Mouse (Mus musculus): ENCODE data around the gene Zfp426. TPM values are rescaled to one million over a fixed set of nuclear protein-coding genes. Genes with fewer than 3 reads are reported as not detected.

Zfp426 gene
- polyA plus RNA-seq, 1 experiment from 2014 or later: 34.3 TPM

DNA sequence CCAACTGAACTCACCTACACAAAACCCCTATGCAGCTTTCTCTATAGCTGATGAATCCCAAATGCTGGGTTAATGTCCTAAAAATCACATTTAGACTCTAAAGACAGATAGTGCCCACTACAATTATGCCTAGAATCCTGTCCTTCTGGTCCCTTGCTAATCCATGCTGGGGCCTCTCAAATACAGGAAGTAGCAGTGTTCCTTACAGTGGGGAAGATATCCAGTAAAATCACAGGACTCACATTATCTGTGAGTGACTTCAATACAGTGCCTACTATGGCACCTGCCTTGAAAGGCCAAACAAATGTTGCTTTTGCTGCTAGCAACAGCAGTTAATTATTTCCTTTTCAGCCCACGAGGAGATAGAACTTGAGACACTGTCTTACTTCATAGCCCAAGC is 17.8 kb upstream of the Zfp426 start:
- 81% methylated on average over 1 of the region's 1 CpGs for WGBS
- 0 out of 2 replicates have a peak, but pooled peaks cover 6% of the 10 kb centered on the region for H3K4me1 ChIP-seq
- H3K27me3 ChIP-seq: no peaks in the 10 kb centered on the region
- no peak overlapping the region for H3K9ac ChIP-seq (replicated peaks)
- no peak for ATAC-seq (ENCODE audit: low FRiP score, low read depth)
- no peak overlapping the region for H3K27ac ChIP-seq (replicated peaks)
- peaks cover 56% of the 10 kb centered on the region for H3K36me3 ChIP-seq
- H3K4me3 ChIP-seq: no peak overlapping the region
- no peaks in the 10 kb centered on the region for H3K9me3 ChIP-seq
- no peak overlapping the region for H3K4me2 ChIP-seq (replicated peaks)

DNA sequence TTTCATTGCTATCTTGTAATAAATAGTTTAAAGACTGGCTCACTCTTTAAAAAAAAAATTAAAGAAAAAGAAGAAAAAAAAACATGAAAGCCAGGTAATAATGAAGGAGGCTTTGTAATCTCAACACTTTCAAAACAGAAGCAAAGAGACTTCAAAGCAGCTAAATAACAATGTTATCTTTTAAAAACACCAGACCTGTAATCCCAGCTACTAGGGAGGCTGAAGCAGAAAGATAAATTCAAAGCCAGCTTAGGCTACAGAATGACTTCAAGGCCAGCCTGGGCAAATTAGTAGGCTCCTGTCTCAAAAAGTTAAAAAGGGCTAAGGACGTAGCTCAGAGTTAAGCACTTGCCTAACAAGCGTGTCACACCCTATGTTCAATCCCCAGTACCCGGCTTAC is 17.1 kb upstream of the Zfp426 start:
- Histone ChIP-seq H3K9ac (replicated peaks) (no peak overlapping the region), H3K36me3 (peaks cover 56% of the 10 kb centered on the region), H3K27me3 (no peaks in the 10 kb centered on the region), H3K27ac (replicated peaks) (no peak overlapping the region), H3K4me3 (no peak overlapping the region), H3K9me3 (no peaks in the 10 kb centered on the region), H3K4me2 (replicated peaks) (no peak overlapping the region), H3K4me1 (0 out of 2 replicates have a peak, but pooled peaks cover 3% of the 10 kb centered on the region)
- ATAC-seq (ENCODE audit: low FRiP score, low read depth): no peak
- WGBS: 71% methylated on average over 3 of the region's 3 CpGs

DNA sequence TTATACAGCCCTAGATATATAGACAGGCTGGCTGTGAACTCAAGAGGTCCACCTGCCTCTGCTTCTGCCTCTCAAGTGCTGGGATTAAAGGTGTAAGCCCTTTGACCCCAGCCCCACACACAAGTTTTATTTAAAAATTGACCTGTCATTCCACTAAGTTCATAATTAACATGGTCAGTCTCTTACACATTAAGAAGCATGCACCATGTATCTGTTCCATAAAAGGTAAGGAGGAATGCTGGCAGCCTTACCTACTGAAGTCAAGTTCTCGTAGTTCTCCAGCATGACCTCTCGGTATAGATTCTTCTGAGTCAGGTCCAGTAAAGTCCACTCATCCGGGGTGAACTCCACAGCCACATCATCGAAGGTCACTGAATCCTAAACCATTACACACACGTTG is 12.3 kb upstream of the Zfp426 start:
- ATAC-seq (ENCODE audit: low FRiP score, low read depth): no peak
- peaks cover 75% of the 10 kb centered on the region for H3K36me3 ChIP-seq
- no peaks in the 10 kb centered on the region for H3K4me1 ChIP-seq
- H3K4me3 ChIP-seq: no peak overlapping the region
- no peaks in the 10 kb centered on the region for H3K9me3 ChIP-seq
- H3K27ac ChIP-seq (replicated peaks): no peak overlapping the region
- H3K4me2 ChIP-seq (replicated peaks): no peak overlapping the region
- no peak overlapping the region for H3K9ac ChIP-seq (replicated peaks)
- no peaks in the 10 kb centered on the region for H3K27me3 ChIP-seq
- WGBS: 87% methylated on average over 5 of the region's 5 CpGs

DNA sequence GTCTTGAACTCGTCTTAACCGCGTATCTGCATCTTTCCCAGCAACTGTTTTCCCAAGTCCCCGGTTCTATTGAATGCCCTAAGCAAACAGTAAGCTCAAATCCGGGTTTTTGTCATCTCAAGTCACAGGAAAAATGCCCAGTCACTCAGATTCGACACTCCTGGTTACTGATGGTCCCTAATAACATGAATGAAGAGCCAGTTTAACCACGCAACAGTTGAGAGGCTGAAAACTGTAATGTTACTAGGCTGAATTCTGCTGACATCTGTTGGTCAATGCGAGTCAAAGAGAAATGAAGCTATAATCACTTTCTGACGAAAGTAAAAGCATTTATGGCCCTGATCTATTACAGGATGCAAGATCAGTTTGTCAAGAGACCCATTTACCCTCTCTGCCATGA is 735 bp upstream of the Zfp426 start:
- Histone ChIP-seq H3K4me2 (replicated peaks) (peak overlapping the region; percentile 82), H3K9ac (replicated peaks) (peak overlapping the region; percentile 80), H3K4me1 (peaks cover 30% of the 10 kb centered on the region), H3K27ac (replicated peaks) (peak overlapping the region; percentile 92), H3K9me3 (no peaks in the 10 kb centered on the region), H3K27me3 (no peaks in the 10 kb centered on the region), H3K4me3 (peak overlapping the region; percentile 84), H3K36me3 (peaks cover 25% of the 10 kb centered on the region)
- WGBS: 10% methylated on average over 9 of the region's 9 CpGs
- no peak for ATAC-seq (ENCODE audit: low FRiP score, low read depth)

- peak overlapping the region; percentile 80 for H3K9ac ChIP-seq (replicated peaks)
- H3K9me3 ChIP-seq: no peaks in the 10 kb centered on the region
- H3K4me2 ChIP-seq (replicated peaks): peak overlapping the region; percentile 82
- H3K27me3 ChIP-seq: no peaks in the 10 kb centered on the region
- peak overlapping the region; percentile 84 for H3K4me3 ChIP-seq
- no peak for ATAC-seq (ENCODE audit: low FRiP score, low read depth)
- peak overlapping the region; percentile 92 for H3K27ac ChIP-seq (replicated peaks)
- peaks cover 30% of the 10 kb centered on the region for H3K4me1 ChIP-seq
- 15% methylated on average over 20 of the region's 20 CpGs for WGBS
- H3K36me3 ChIP-seq: peaks cover 13% of the 10 kb centered on the region
Measured at GRCm38 (mm10) chr9:20491858-20492526, 554 bp downstream of the Zfp426 start.

DNA sequence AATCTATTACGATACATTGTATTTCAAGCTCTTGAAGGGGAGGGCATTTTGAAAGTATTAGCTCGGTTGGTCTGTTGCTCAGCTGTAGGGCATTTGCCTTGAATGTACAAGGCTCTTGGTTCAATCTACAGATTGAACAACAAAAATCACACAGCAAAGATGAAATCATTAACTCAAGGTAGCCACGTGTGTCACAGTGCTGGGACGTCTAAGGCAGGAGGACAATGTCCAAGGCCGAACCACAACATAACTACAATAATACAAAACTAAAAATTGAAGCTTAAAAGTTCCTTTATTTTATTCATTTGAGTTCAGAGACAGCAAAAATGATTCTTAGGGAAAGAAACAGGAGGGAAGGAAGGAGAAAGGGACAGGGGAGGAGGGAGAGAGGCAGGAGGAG is 3.0 kb downstream of the Zfp426 start:
- Histone ChIP-seq H3K36me3 (peaks cover 22% of the 10 kb centered on the region), H3K4me1 (peaks cover 30% of the 10 kb centered on the region), H3K4me3 (no peak overlapping the region), H3K27ac (replicated peaks) (no peak overlapping the region), H3K9ac (replicated peaks) (no peak overlapping the region), H3K9me3 (no peaks in the 10 kb centered on the region), H3K4me2 (replicated peaks) (no peak overlapping the region), H3K27me3 (no peaks in the 10 kb centered on the region)
- no peak for ATAC-seq (ENCODE audit: low FRiP score, low read depth)
- 91% methylated on average over 5 of the region's 5 CpGs for WGBS

GRCm38 (mm10) chr9:20479396-20479795 is 13.2 kb downstream of the Zfp426 start:
- Histone ChIP-seq H3K36me3 (peaks cover 69% of the 10 kb centered on the region), H3K27me3 (no peaks in the 10 kb centered on the region), H3K9ac (replicated peaks) (no peak overlapping the region), H3K4me2 (replicated peaks) (no peak overlapping the region), H3K9me3 (no peaks in the 10 kb centered on the region), H3K4me1 (no peaks in the 10 kb centered on the region), H3K4me3 (no peak overlapping the region), H3K27ac (replicated peaks) (no peak overlapping the region)
- no peak for ATAC-seq (ENCODE audit: low FRiP score, low read depth)
- WGBS: 88% methylated on average over 5 of the region's 5 CpGs

DNA sequence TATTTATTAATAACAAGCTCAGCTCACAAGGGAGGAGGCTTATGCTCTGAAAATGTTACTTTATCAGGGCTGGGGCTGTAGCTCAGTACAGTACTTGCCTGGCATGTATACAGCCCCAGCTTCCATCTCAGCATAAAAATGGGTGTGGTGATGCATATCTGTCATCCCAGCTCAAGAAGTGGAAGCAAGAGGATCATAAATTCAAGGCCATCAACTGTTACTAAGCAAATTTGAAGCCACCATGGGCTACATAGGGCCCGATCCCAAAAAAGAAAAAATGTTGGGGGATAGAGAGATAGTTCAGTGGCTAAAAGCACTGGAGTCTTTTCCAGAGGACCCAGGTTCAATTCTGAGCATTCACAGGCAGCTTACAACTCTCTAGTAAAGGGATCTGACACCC is 15.9 kb downstream of the Zfp426 start:
- Histone ChIP-seq H3K4me1 (no peaks in the 10 kb centered on the region), H3K4me2 (replicated peaks) (no peak overlapping the region), H3K4me3 (no peak overlapping the region), H3K27me3 (no peaks in the 10 kb centered on the region), H3K27ac (replicated peaks) (no peak overlapping the region), H3K36me3 (peaks cover 72% of the 10 kb centered on the region), H3K9ac (replicated peaks) (no peak overlapping the region), H3K9me3 (no peaks in the 10 kb centered on the region)
- 96% methylated on average over 1 of the region's 1 CpGs for WGBS
- ATAC-seq (ENCODE audit: low FRiP score, low read depth): no peak

GRCm38 (mm10) chr9:20466761-20467442 is 25.6 kb downstream of the Zfp426 start:
- peaks cover 7% of the 10 kb centered on the region for H3K27me3 ChIP-seq
- H3K4me3 ChIP-seq: no peak overlapping the region
- H3K9me3 ChIP-seq: peaks cover 10% of the 10 kb centered on the region
- no peaks in the 10 kb centered on the region for H3K4me1 ChIP-seq
- H3K9ac ChIP-seq (replicated peaks): no peak overlapping the region
- peaks cover 33% of the 10 kb centered on the region for H3K36me3 ChIP-seq
- WGBS: 58% methylated on average over 7 of the region's 7 CpGs
- no peak overlapping the region for H3K4me2 ChIP-seq (replicated peaks)
- H3K27ac ChIP-seq (replicated peaks): no peak overlapping the region
- ATAC-seq (ENCODE audit: low FRiP score, low read depth): peak; percentile 58

DNA sequence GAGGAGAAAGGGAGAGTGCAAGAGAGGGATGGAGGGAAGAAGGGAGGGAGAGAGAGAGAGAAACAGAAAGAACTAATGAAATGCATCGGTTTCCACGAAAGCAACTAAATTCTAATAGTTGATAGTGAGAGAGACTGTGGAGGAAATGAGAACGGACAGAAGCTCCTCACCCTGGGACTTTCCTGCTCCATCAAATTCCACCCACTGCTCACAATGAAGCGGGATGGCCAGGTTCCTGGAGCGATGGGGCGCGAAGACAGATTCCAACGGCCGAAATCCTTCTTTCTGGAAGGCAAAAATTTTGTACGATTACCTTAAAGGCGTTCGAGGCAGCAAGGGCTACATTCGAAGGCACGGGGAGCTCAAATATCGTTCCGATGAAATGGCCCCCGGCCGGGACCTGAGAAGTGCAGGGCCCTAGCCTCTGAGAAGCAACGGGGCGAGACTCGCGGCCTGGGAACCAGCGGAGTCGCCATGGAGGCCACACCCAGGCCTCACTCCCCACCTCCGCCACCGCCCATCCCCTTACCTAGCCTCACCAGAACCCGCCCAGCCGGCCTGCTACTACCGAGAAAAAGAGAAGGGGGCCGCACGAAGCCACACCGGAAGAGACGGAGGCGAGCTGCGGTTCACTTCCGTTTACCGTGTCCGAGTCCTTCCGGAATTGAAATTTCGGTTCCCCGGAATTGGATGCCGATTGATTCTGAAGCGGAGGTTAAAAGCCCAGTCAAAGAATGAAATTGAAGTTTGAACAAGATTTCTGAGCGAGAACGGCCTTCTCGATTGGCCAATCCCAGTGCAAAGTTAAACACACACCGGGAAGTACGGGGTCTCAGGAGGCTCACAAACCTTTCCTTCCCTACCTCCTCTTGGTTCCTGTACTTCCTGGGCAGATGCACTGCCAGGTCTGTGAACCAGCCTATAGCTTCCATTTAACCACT is 32.9 kb downstream of the Zfp426 start, which contains the start of gene Zfp26:
Gene Zfp26 (minus strand): TSS at position 786 of the 941 bp plus-strand sequence.
- Histone ChIP-seq H3K27ac (replicated peaks) (peak within 1 kb of the TSS; percentile 83), H3K9ac (replicated peaks) (peak within 1 kb of the TSS; percentile 92), H3K36me3 (peaks cover 24% of the 10 kb centered on the region), H3K27me3 (peaks cover 7% of the 10 kb centered on the region), H3K4me2 (replicated peaks) (peak within 1 kb of the TSS; percentile 89), H3K4me3 (peak within 1 kb of the TSS; percentile 91), H3K4me1 (peaks cover 11% of the 10 kb centered on the region), H3K9me3 (no peaks in the 10 kb centered on the region)
- under 1% methylated on average over 44 of the region's 48 CpGs for WGBS
- ATAC-seq (ENCODE audit: low FRiP score, low read depth): peak; percentile 89

DNA sequence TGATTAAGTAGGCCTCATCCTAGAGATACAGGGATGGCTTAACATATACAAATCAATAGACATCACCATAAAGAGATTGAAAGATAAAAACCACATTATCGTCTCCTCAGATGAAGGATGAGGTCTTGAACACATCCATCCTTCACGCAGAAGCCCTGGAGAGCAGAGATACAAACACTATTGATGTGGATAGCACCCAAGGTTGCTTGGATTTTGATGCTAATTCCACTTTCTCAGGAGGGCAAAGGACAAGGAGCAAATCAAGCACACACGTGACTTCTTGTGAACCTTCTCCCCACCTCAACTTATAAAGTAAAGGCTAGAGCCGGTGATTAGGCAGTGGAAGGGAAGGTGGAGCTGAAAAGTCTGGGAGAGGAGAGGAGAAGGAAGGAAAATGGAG is 38.9 kb downstream of the Zfp426 start:
- H3K4me1 ChIP-seq: peaks cover 7% of the 10 kb centered on the region
- 93% methylated on average over 4 of the region's 4 CpGs for WGBS
- no peak overlapping the region for H3K4me2 ChIP-seq (replicated peaks)
- no peaks in the 10 kb centered on the region for H3K9me3 ChIP-seq
- no peak overlapping the region for H3K4me3 ChIP-seq
- H3K27ac ChIP-seq (replicated peaks): no peak overlapping the region
- H3K36me3 ChIP-seq: peaks cover 48% of the 10 kb centered on the region
- ATAC-seq (ENCODE audit: low FRiP score, low read depth): no peak
- no peaks in the 10 kb centered on the region for H3K27me3 ChIP-seq
- no peak overlapping the region for H3K9ac ChIP-seq (replicated peaks)

DNA sequence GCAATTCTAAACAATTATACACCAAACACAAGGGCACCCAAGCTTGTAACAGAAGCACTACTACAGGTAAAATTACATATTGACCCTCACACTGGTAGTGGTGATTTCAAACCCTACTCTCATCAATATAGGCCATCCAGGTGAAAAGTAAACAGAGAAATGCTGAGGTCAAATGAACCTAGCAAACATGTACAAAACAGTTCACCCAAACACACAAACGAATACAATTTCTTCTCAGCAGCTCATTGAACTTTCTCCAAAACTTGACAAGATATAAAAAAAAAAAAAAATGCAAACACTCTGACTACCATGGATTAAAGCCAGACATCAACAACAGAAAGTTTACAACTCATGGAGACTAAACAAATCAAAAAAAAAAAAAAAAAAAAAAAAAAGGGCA is 41.1 kb downstream of the Zfp426 start:
- H3K27ac ChIP-seq (replicated peaks): no peak overlapping the region
- H3K4me2 ChIP-seq (replicated peaks): no peak overlapping the region
- whole genome bisulfite sequencing: 90% methylated on average over 1 of the region's 1 CpGs
- no peak overlapping the region for H3K4me3 ChIP-seq
- peaks cover 40% of the 10 kb centered on the region for H3K36me3 ChIP-seq
- H3K9ac ChIP-seq (replicated peaks): no peak overlapping the region
- no peaks in the 10 kb centered on the region for H3K27me3 ChIP-seq
- H3K4me1 ChIP-seq: no peaks in the 10 kb centered on the region
- H3K9me3 ChIP-seq: no peaks in the 10 kb centered on the region
- no peak for ATAC-seq (ENCODE audit: low FRiP score, low read depth)

All from midbrain, embryonic 12.5 days (tissue).